Mouse (Mus musculus): Measurements from ENCODE around the gene Vmn2r36. TPM values are rescaled to one million over a fixed set of nuclear protein-coding genes. Genes with fewer than 3 reads are reported as not detected.

Vmn2r36 gene
- polyA plus RNA-seq (2017; shearing (Covaris generic)), result not detected

DNA sequence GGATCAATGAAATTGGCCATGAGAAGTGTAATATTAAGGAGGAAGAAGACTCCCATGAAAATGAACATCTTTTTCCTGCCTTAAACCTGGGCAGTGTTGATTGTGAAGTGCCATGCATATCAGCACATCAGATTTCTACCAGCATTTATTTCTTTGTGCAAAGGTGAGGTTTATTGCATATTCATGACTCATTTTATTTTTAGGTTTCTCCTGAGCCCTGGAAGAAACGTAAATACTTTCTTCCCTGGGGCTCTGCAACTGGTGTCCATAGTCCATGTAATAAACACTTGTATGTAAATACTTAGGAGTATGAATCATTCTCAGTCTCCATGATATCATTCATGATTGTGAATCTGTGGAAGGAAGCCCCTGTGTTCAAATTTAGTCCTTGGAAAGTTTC lies at the start of gene Vmn2r36:
Vmn2r36 (minus strand) TSS at position 101 of the 400 bp plus-strand sequence.

Other genes with a start within 250 kb of the Vmn2r36 start
- not detected for gene Vmn2r34, start 213.0 kb downstream of the Vmn2r36 start, polyA plus RNA-seq (2017; shearing (Covaris generic))
- gene Vmn2r35, start 82.6 kb downstream of the Vmn2r36 start, polyA plus RNA-seq (2017; shearing (Covaris generic)), result not detected